Mouse (Mus musculus) lung, postnatal 0 days (tissue): ENCODE data around the gene Usp38.

Experiments used
- CTCF ChIP-seq: IDR thresholded peaks from 2 replicates; pipeline ENCODE4 v1.5.1; 2016; ENCODE audit warnings: antibody characterized with exemption, mild to moderate bottlenecking
- EP300 ChIP-seq: IDR thresholded peaks from 2 replicates; pipeline ENCODE4 v1.6.1; 2016; ENCODE audit warnings: antibody characterized with exemption, mild to moderate bottlenecking, control low read depth

DNA sequence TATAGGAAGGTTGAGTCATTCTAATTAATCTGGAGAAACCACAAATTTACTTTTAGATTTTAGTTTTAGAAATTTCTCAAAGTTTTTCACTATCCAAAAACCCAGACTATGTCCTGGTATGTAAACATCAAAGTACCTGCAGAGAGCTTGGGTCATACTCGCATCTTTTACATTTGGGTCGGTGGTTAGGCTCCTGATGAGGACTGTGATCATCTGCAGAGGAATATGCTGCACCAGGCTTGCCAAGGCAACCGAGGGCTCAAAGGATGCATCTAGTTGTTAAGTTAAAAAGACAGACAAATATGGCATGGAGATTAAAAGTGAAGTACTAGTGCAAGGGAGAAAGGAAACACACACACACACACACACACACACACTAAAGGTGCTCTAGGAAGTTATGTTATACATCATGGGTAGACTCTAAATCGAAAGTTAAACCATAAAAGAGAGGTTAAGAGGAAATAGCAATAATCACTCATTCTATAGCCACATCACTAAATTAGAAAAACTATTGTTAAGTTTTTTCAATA lies 2.6 kb downstream of the Usp38 start:
- TF ChIP-seq CTCF: no peak
- no peak for TF ChIP-seq EP300
